Mouse (Mus musculus): Measurements from ENCODE around the gene Pet100. TPM values are rescaled to one million over a fixed set of nuclear protein-coding genes. Genes with fewer than 3 reads are reported as not detected.

Gene Pet100
- polyA plus RNA-seq, 1 experiment from 2014 or later = 91.0 TPM

GRCm38 (mm10) chr8:3594466-3594865 is 26.9 kb upstream of the Pet100 start:
- 66% methylated on average over 2 of the region's 2 CpGs for WGBS
- no peaks in the 10 kb centered on the region for H3K27me3 ChIP-seq
- H3K4me1 ChIP-seq = no peaks in the 10 kb centered on the region
- H3K9me3 ChIP-seq = no peaks in the 10 kb centered on the region
- no peak overlapping the region for H3K4me2 ChIP-seq
- no peak overlapping the region for H3K27ac ChIP-seq
- no peak for ATAC-seq (ENCODE audit: borderline replicate concordance, extremely low read depth, low FRiP score, low TSS enrichment)
- H3K36me3 ChIP-seq = no peaks in the 10 kb centered on the region
- H3K9ac ChIP-seq = no peak overlapping the region
- H3K4me3 ChIP-seq = no peak overlapping the region

- Histone ChIP-seq H3K4me2 (no peak overlapping the region), H3K9me3 (no peaks in the 10 kb centered on the region), H3K4me3 (no peak overlapping the region), H3K9ac (no peak overlapping the region), H3K36me3 (no peaks in the 10 kb centered on the region), H3K27me3 (no peaks in the 10 kb centered on the region), H3K4me1 (no peaks in the 10 kb centered on the region), H3K27ac (no peak overlapping the region)
- no peak for ATAC-seq (ENCODE audit: borderline replicate concordance, extremely low read depth, low FRiP score, low TSS enrichment)
- 59% methylated on average over 3 of the region's 3 CpGs for WGBS
Measured at GRCm38 (mm10) chr8:3598054-3598453, 23.3 kb upstream of the Pet100 start.

GRCm38 (mm10) chr8:3599219-3599618 is 22.1 kb upstream of the Pet100 start:
- Histone ChIP-seq H3K9ac (no peak overlapping the region), H3K4me2 (no peak overlapping the region), H3K27ac (no peak overlapping the region), H3K9me3 (no peaks in the 10 kb centered on the region), H3K36me3 (no peaks in the 10 kb centered on the region), H3K4me3 (no peak overlapping the region), H3K27me3 (no peaks in the 10 kb centered on the region), H3K4me1 (no peaks in the 10 kb centered on the region)
- ATAC-seq (ENCODE audit: borderline replicate concordance, extremely low read depth, low FRiP score, low TSS enrichment) = no peak
- 67% methylated on average over 1 of the region's 1 CpGs for WGBS

- Histone ChIP-seq H3K4me2 (no peak overlapping the region), H3K9me3 (no peaks in the 10 kb centered on the region), H3K36me3 (no peaks in the 10 kb centered on the region), H3K27ac (no peak overlapping the region), H3K4me1 (no peaks in the 10 kb centered on the region), H3K9ac (no peak overlapping the region), H3K4me3 (no peak overlapping the region), H3K27me3 (no peaks in the 10 kb centered on the region)
- WGBS = 66% methylated on average over 6 of the region's 6 CpGs
- ATAC-seq (ENCODE audit: borderline replicate concordance, extremely low read depth, low FRiP score, low TSS enrichment) = peak; percentile 12; the same call in 1 of the 2 replicates
Measured at GRCm38 (mm10) chr8:3600401-3600800, 20.9 kb upstream of the Pet100 start.

- no peak overlapping the region for H3K27ac ChIP-seq
- H3K9ac ChIP-seq = no peak overlapping the region
- 61% methylated on average over 13 of the region's 13 CpGs for WGBS
- no peaks in the 10 kb centered on the region for H3K4me1 ChIP-seq
- peaks cover 9% of the 10 kb centered on the region; the same call in 1 of the 2 replicates for H3K36me3 ChIP-seq
- ATAC-seq (ENCODE audit: borderline replicate concordance, extremely low read depth, low FRiP score, low TSS enrichment) = no peak
- no peak overlapping the region for H3K4me3 ChIP-seq
- no peak overlapping the region for H3K4me2 ChIP-seq
- no peaks in the 10 kb centered on the region for H3K27me3 ChIP-seq
- H3K9me3 ChIP-seq = no peaks in the 10 kb centered on the region
Measured at GRCm38 (mm10) chr8:3603439-3603838, 17.9 kb upstream of the Pet100 start.

- ATAC-seq (ENCODE audit: borderline replicate concordance, extremely low read depth, low FRiP score, low TSS enrichment) = no peak
- WGBS = 55% methylated on average over 16 of the region's 16 CpGs
- Histone ChIP-seq H3K27ac (no peak overlapping the region), H3K9me3 (no peaks in the 10 kb centered on the region), H3K4me3 (no peak overlapping the region), H3K27me3 (no peaks in the 10 kb centered on the region), H3K4me1 (no peaks in the 10 kb centered on the region), H3K4me2 (no peak overlapping the region), H3K9ac (no peak overlapping the region), H3K36me3 (peaks cover 35% of the 10 kb centered on the region)
Measured at GRCm38 (mm10) chr8:3606593-3606992, 14.8 kb upstream of the Pet100 start.

GRCm38 (mm10) chr8:3607822-3608221 is 13.5 kb upstream of the Pet100 start:
- WGBS = 87% methylated on average over 7 of the region's 7 CpGs
- no peak overlapping the region for H3K27ac ChIP-seq
- H3K4me3 ChIP-seq = no peak overlapping the region
- H3K9ac ChIP-seq = no peak overlapping the region
- no peak overlapping the region for H3K4me2 ChIP-seq
- no peak for ATAC-seq (ENCODE audit: borderline replicate concordance, extremely low read depth, low FRiP score, low TSS enrichment)
- no peaks in the 10 kb centered on the region for H3K4me1 ChIP-seq
- no peaks in the 10 kb centered on the region for H3K27me3 ChIP-seq
- H3K36me3 ChIP-seq = peaks cover 47% of the 10 kb centered on the region
- H3K9me3 ChIP-seq = no peaks in the 10 kb centered on the region

GRCm38 (mm10) chr8:3609046-3609815 is 12.1 kb upstream of the Pet100 start:
- no peak overlapping the region for H3K27ac ChIP-seq

GRCm38 (mm10) chr8:3609816-3610150 is 11.6 kb upstream of the Pet100 start:
- no peak for ATAC-seq (ENCODE audit: borderline replicate concordance, extremely low read depth, low FRiP score, low TSS enrichment)
- H3K9ac ChIP-seq = no peak overlapping the region
- no peak overlapping the region for H3K4me2 ChIP-seq
- H3K4me1 ChIP-seq = no peaks in the 10 kb centered on the region
- H3K27ac ChIP-seq = no peak overlapping the region
- WGBS = 73% methylated on average over 6 of the region's 6 CpGs
- no peak overlapping the region for H3K4me3 ChIP-seq
- H3K36me3 ChIP-seq = peaks cover 63% of the 10 kb centered on the region
- H3K9me3 ChIP-seq = no peaks in the 10 kb centered on the region
- H3K27me3 ChIP-seq = no peaks in the 10 kb centered on the region

More at GRCm38 (mm10) chr8:3609046-3609815, 12.1 kb upstream of the Pet100 start:
- WGBS = 74% methylated on average over 12 of the region's 12 CpGs
- H3K36me3 ChIP-seq = peaks cover 61% of the 10 kb centered on the region
- no peak for ATAC-seq (ENCODE audit: borderline replicate concordance, extremely low read depth, low FRiP score, low TSS enrichment)
- no peak overlapping the region for H3K9ac ChIP-seq
- H3K4me1 ChIP-seq = no peaks in the 10 kb centered on the region
- H3K4me3 ChIP-seq = no peak overlapping the region
- no peak overlapping the region for H3K4me2 ChIP-seq
- H3K9me3 ChIP-seq = no peaks in the 10 kb centered on the region
- no peaks in the 10 kb centered on the region for H3K27me3 ChIP-seq

GRCm38 (mm10) chr8:3622119-3622518 is 771 bp downstream of the Pet100 start:
- Histone ChIP-seq H3K4me3 (peak overlapping the region; percentile 79), H3K9ac (peak overlapping the region; percentile 56; the same call in 1 of the 2 replicates), H3K9me3 (no peaks in the 10 kb centered on the region), H3K4me2 (peak overlapping the region; percentile 68), H3K4me1 (peaks cover 17% of the 10 kb centered on the region), H3K36me3 (peaks cover 8% of the 10 kb centered on the region), H3K27me3 (no peaks in the 10 kb centered on the region), H3K27ac (no peak overlapping the region)
- ATAC-seq (ENCODE audit: borderline replicate concordance, extremely low read depth, low FRiP score, low TSS enrichment) = no peak
- WGBS = 60% methylated on average over 8 of the region's 8 CpGs

GRCm38 (mm10) chr8:3625445-3625844 is 4.1 kb downstream of the Pet100 start, which contains the start of gene Pcp2:
TSS of gene Pcp2 (minus strand) at chr8:3625545.
- Histone ChIP-seq H3K36me3 (no peaks in the 10 kb centered on the region), H3K4me1 (peaks cover 8% of the 10 kb centered on the region), H3K27me3 (peaks cover 8% of the 10 kb centered on the region; the same call in 1 of the 2 replicates), H3K9ac (no peak within 1 kb of the TSS), H3K4me3 (no peak within 1 kb of the TSS), H3K4me2 (no peak within 1 kb of the TSS), H3K27ac (no peak within 1 kb of the TSS), H3K9me3 (no peaks in the 10 kb centered on the region)
- no peak for ATAC-seq (ENCODE audit: borderline replicate concordance, extremely low read depth, low FRiP score, low TSS enrichment)
- WGBS = 43% methylated on average over 1 of the region's 1 CpGs

GRCm38 (mm10) chr8:3626971-3627370 is 5.6 kb downstream of the Pet100 start:
- Histone ChIP-seq H3K27ac (no peak overlapping the region), H3K4me3 (no peak overlapping the region), H3K9me3 (no peaks in the 10 kb centered on the region), H3K36me3 (no peaks in the 10 kb centered on the region), H3K27me3 (peaks cover 8% of the 10 kb centered on the region; the same call in 1 of the 2 replicates), H3K4me1 (peaks cover 5% of the 10 kb centered on the region), H3K9ac (no peak overlapping the region), H3K4me2 (no peak overlapping the region)
- ATAC-seq (ENCODE audit: borderline replicate concordance, extremely low read depth, low FRiP score, low TSS enrichment) = no peak
- 50% methylated on average over 5 of the region's 5 CpGs for WGBS

Measured in lung, embryonic 15.5 days (tissue).